Mouse (Mus musculus) T-cell, adult 2 months (primary cell): Measurements from ENCODE around the gene Plau.
A peak's percentile ranks its signal among the peaks of the same experiment; 100 is the strongest.

Source experiments
- DNase-seq: peaks from one replicate; pipeline ENCODE4 v3.0.0; 2022; ENCODE audit warnings: low spot score

Plau gene

DNA sequence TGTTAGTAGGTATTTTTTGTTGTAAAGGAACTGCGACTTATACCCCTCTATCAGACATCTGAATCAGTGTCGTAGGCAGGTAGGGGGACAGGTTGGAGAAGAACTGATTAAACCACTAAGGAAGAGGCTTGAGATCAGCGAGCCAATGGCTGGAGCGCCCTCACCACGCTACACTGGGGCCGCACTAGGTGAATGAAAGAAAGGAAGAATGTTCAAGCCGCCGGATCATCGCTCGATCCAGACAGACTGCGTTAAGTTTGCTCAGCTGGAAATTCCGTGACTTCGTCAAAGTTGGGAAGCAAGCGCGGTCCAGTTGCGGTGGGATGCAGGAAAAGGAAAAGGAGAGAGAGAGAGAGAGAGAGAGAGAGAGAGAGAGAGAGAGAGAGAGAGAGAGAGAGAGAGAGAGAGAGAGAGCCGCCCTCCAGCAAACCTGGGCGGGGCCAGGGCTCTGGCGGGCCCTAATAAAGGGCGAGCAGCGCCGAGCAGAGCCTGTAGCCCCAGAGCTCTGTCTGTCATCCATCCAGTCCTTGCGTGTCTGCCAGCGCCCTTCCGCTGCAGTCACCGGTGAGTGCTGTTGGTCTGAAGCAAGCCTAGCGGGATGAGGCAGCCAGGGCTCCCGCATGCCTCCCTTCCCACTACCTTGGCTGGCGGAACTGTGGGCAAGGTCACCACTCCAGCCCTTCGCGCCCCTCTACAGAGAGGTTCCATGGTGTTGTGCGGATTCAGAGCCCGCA, at the start of gene Plau:
Gene Plau (plus strand): TSS at position 490 of the 734 bp plus-strand sequence.
- DNase-seq = peak; percentile 40

- no peak for DNase-seq
These were observed 48.3 kb upstream of the Plau start for GRCm38 (mm10) chr14:20788151-20788550.

DNA sequence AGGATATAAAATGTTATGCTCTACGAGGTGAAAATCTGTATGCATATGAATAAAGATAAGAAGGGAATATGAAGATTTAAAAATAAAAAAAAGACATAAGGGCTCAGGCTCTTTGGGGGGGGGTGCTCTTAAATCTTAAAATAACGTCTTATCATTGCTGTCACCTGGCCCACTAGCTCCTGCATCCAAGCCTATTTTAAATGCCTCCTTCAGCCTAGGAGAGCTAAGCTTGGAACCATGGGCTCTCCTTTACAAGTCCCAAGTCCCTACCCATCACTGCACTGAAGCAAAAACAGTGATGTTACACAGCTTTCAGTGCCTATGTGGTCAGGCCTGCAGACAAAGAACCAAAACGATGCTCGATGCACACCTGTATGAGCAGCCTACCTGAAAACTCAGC, 46.9 kb upstream of the Plau start:
- DNase-seq = no peak

- no peak for DNase-seq
These were observed 46.0 kb upstream of the Plau start for GRCm38 (mm10) chr14:20790445-20790844.

- no peak for DNase-seq
These were observed 45.5 kb upstream of the Plau start for GRCm38 (mm10) chr14:20790996-20791395.

- DNase-seq = no peak
These were observed 44.8 kb upstream of the Plau start for GRCm38 (mm10) chr14:20791511-20792242.

GRCm38 (mm10) chr14:20792243-20792921, 44.1 kb upstream of the Plau start:
- no peak for DNase-seq

DNA sequence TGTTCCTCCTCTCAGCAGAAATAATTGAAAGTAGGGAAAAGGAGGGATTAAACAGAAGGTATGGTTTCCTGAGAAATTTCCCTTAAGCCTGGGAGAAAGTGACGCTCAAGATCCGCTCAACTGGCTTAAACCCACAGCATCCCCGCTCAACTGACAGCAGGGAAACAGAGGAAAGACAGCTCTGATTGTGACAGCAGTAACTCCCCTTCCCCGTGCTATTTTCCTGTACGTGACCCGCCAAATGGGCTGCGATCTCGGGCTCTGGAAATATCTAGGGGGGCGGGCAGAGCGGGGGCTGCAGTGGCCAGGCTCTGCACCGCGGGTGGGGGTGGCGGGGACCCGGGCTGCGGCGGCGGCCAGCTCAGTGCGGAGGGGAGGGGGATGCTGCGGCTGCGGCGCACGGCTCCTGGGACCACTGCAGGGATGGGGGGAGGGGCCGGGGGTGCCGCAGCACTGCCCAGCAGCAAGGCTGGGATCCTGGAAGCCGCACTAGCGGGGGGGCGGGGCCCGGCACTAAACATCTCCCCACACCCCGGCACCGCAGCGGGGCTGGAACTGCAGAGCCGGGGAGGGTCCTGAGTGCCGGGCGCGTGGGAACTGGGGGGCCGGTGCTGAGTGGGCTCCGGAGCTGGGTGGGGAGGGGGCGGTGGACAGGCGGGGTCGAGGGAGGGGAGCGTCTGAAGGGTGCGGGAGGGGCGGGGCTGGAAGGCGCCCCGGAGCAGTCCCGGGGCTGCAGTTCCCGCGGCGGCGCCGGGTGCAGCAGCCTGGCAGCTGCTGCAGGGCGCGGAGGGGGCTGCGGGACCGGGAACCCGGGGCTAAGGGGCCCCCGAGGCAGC, 43.3 kb upstream of the Plau start:
- DNase-seq = no peak

GRCm38 (mm10) chr14:20793758-20794531, 42.5 kb upstream of the Plau start, which contains the start of gene Camk2g:
Camk2g (minus strand) TSS chr14:20794088.
- DNase-seq = peak; percentile 81

DNA sequence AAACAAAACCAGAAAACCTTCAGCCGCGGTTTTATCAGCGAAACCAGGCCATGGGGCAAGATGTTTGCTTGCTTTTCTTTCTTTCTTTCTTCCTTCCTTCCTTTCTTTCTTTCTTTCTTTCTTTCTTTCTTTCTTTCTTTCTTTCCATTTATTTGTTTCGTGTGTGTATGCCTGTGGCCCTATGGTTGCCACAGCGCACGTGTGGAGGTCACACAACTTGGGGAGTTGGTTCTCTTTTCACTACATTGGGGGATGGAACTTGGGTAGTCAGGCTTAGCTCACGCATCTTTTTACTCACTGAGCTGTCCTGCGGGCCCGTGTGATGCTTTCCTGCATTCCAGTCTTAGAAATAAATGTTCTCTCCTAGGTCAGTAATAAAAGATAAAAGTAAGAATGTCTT, 41.9 kb upstream of the Plau start:
- DNase-seq = no peak

DNA sequence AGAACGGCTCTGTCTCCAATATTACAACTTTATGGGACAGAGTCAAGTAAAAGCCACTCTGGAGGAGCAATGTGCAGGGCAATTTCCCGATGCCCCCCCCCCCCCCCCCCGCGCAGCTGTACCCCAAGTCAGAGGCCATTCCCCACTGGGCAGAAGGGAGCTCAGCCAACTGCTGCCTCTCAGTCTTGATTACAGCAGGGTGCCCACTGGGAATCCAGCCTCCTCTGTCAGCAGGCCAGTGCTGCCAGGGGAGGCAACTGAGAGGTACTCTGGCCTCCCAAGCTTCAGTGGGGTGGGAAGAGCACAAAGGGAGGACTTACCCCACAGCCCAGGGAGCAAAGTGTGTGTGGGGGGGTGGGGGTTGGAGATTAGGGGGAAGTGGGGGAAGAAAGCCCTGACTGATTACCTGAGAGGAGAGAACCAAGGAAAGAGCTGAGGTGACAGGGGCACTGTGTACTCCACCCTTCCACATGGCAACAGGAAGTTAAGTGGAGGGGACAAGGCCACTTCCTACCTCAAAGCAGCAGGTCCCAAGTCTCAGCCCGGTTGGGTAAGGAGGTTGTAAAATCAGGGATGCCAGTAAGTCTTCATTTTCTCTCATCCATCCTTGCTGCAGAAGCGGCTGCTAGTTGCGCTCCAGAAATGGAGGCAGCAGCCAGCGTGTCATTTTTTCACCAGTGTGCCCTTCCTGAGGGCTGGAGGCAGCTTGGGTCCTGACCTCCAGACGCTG, 40.9 kb upstream of the Plau start:
- DNase-seq = no peak

DNA sequence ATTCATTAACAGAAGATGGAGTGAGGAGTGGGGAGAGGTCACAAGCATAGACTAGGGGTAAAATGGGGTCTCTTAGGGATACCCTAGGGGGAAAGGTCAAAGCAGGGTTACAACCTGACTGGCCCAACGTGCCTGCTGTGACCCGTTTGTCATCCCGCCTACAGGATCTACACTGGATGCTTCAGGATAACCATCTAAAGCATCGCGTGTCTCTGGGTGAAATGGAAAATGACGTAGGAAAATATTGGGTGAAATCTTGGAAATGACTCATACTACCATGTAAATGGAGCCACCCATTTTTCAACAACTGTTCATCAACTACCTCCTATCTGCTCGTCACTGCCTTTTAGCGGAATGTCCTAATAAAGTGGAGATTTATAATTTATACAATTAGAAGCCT, 40.3 kb upstream of the Plau start:
- no peak for DNase-seq

DNA sequence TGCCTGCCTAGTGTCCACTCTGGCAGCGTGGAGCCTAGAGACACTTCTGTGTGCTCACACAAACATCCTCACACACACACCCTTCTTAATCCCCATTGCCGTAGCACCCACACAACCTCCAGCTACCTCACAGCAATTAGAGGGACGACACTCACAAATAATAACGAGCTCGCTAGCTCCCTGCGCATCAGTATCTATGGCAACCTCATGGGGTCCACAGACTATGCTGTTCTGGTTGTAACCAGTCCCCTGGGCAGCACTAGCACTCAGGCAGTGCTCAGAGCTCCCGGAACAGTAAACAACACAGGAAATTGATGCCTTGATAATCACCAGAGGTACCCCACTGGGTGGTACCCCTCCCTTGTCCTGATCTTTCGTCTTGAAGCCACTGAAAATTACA, 39.8 kb upstream of the Plau start:
- no peak for DNase-seq

DNA sequence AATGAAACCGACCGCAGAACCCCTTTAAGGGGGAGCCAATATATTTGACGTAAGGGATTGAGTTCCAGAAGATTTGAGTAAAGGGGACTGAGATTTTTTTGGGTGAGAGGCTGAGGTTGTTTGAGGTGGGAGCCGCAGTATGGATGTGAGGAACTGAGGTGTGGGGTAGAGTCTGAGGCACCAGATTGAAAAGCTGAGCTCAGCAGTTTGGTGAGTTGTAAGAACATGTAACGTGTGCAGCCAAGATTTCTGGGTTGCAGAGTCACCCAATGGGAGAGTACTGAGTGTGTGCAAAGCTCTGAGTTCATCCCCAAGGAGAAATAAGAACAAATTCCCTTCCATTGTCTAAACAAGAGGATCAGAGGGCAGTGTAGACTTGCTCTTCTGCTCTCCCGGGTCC, 38.2 kb upstream of the Plau start:
- no peak for DNase-seq

DNA sequence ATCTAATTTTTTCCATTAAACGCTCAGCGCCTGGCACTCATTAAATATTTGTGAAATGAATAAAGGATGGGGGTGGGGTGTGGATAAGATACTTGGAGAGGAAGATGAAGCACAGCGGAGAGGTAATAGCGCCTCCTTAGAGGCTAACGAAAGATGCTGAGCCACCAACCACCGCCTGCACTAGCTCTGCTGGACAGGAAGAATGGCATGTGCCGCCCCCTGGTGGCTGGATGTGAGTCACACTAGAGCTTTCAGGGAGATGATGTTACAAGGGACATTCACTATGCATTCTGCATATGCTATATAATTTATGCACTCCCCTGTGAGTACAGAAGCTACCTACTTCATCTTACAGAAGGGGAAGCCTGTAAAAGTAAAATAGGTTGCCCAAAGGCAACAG, 37.7 kb upstream of the Plau start:
- DNase-seq = peak; percentile 85

DNA sequence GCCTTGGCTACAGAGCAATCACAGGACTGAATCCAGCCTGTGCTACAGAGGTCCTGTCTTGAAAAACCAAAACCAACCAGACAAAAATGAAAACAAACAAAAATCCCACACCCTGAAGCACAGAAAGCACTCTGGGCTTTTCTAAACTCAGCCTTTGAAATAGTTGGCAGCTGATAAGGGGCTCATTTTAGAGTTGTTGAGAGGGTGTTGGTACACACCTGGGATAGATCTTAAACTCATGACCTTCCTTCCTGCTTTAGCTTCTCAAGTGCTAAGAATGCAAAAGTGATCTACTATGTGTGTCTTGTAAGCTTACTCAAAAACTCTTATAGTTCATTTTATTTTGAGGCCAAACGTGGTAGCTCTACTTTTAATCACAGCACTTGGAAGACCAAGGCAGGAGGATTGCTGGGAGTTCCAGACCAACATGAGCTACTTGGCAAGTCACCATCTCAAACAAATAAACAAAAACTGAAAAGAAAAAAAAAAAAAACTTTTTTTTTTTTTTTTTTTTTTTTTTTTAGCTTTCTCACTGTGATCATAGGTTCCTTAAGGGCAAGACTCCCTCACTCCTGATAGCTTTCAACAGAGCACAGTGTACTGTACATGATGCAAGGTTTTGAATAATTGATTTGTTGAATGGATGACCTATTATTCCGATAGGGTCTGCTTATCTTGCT, 33.4 kb upstream of the Plau start:
- no peak for DNase-seq

- peak; percentile 63 for DNase-seq
These were observed 32.9 kb upstream of the Plau start for GRCm38 (mm10) chr14:20803606-20803938.

DNA sequence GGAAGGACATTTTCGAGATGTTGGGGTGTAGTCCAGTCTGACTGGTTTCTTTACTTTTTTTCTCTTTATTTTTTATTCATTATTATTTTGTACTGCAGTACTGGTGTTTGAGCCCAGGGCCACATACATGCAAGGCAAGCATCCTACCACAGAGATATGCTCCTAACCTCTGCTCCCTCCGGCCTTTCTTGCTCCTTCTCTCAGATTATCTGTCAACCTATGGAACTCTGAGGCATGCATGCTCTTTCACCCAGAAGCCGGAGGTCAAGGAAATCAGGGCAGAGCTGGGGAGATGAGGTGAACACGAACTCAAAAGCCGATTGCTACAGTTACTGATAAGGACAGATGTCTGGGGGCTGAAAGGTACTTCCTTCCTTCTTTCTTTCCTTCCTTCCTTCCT, 32.0 kb upstream of the Plau start:
- DNase-seq = no peak

GRCm38 (mm10) chr14:20804964-20805672, 31.3 kb upstream of the Plau start:
- DNase-seq = no peak
